Mouse (Mus musculus): ENCODE results near the gene Tmem203.

GRCm38 (mm10) chr2:25272515-25272914, 17.3 kb downstream of the Tmem203 start:
- TF ChIP-seq CTCF (IDR thresholded peaks at IDR 0.05; ENCODE audit: borderline replicate concordance, insufficient read depth, low read depth, low read length) (no peak), POLR2A (IDR thresholded peaks at IDR 0.05; ENCODE audit: borderline replicate concordance, insufficient read depth, low read length) (no peak)

Data from cerebellum, adult 2 months (tissue).